Mouse (Mus musculus) retina, adult 2 months (tissue): ENCODE results near the gene Cfap99.

Source experiments
- DNase-seq: peaks from one replicate; pipeline ENCODE4 v3.0.0-alpha.2; 2012; ENCODE audit warnings: low read depth, low spot score

Cfap99 gene

GRCm38 (mm10) chr5:34278058-34278457 lies 10.3 kb upstream of the Cfap99 start:
- DNase-seq = no peak

GRCm38 (mm10) chr5:34279214-34279613 lies 9.2 kb upstream of the Cfap99 start:
- no peak for DNase-seq

- no peak for DNase-seq
Measured at GRCm38 (mm10) chr5:34280976-34281375, 7.4 kb upstream of the Cfap99 start.

GRCm38 (mm10) chr5:34283355-34283754 lies 5.0 kb upstream of the Cfap99 start:
- no peak for DNase-seq

- peak; percentile 67 for DNase-seq
Measured at GRCm38 (mm10) chr5:34284156-34284750, 4.1 kb upstream of the Cfap99 start.

DNA sequence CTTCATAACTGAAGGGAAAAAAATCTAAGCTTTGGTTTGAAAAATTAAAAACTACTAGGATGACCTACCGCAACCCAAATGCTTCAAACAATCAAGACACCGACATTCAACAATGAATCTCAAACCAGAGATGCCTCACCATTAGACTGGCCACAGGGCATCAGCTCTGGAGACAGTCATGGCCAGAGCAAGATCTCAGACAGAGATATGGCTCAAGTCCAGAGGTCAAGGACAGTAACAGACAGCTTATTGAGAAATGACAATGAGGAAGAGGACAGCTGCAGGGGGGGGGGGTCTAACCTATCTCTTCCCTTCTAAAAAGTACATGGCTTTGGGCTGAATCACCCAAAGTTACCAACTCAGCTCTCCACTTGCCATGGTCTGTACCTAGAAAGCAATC lies 3.1 kb upstream of the Cfap99 start:
- DNase-seq = no peak

GRCm38 (mm10) chr5:34286516-34286915 lies 1.9 kb upstream of the Cfap99 start:
- DNase-seq = no peak

- no peak for DNase-seq
Measured at GRCm38 (mm10) chr5:34287001-34287837, 1.2 kb upstream of the Cfap99 start.

DNA sequence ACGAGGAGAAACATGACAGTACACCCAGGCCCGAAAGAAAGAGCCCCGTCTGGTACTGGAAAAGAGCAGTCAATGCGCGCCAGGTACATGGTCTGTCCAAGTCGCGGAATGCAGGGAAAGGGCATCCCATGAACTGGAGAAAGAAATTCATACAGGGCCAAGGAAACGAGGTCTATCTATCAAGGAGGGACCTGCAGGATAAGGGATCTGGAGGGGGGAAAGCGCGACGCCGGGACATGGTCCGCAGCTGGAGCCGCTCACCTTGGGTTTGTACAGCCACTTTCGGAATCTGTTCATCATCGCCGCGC lies 608 bp upstream of the Cfap99 start:
- no peak for DNase-seq

DNA sequence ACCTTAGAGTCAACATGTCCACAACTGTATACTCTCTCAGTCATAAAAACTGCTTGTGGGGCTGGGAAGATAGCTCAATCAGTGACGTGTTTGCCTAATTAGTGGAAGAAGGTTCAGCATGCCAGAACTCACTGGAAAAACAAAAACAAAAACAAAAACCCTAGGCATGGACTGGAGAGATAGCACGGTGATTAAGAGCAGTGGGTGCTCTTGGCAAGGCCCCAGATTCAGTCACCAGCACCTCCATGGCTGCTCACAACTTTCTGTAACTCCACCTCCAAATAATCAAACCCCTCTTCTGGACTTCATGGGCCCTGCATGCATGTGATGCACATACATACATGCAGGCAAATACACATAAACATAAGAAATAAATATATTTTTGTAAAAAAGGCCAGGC lies 886 bp downstream of the Cfap99 start:
- DNase-seq = no peak

DNA sequence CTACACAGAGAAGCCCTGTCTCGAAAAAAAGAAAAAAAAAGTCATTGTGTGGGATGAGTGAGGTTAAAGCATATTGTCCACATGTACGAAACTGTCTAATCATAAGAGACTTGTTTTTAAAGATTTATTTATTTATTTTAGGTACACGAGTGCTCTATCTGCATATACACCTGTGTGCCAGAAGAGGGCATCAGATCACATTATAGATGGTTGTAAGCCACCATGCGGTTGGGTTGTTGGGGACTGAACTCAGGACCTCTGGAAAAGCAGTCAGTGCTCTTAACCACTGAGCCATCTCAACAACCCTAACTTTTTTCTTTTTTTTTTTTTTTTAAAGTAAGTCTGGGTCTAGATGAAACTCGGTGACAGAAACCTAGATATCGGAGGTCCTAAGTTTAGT lies 5.0 kb downstream of the Cfap99 start:
- DNase-seq = no peak

- DNase-seq = no peak
Measured at GRCm38 (mm10) chr5:34294696-34295095, 6.3 kb downstream of the Cfap99 start.

DNA sequence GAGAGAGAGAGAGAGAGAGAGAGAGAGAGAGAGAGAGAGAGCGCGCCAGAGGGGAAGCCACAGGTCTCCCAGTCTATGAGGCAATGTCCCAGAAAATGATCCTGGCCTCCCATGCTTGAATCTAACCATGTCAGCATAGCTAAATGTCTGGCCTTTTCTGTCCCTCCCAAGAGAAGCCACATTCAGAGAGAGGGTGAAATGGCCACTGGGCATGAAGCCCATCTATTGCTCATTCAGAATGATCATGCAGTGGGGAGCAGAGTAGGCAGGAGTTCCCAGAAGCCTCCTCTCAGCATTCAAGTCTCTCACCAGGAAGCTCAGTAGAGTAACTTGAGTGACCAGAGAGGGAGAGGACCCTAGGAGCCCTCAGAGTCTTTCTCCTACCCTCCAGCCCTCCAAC lies 6.7 kb downstream of the Cfap99 start:
- no peak for DNase-seq

DNA sequence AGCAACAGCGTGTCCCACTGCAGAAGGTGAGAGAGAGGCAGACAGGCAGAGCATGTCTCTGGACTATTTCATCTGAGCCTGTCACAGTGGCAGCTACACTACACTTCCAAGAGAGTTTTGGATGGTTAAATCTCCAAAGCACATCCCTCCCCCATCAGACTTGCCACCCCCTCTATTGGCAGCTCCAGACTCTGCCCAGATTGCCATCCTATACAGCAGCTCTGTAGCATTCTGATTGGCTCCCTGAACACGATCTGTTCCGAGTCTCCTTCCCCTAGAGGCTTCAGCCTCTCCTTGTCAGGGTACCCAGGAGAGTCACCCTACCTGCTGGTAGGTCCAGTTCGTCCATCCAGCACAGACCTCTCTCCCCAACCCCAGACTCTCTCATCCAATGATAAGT lies 9.7 kb downstream of the Cfap99 start:
- DNase-seq = no peak

GRCm38 (mm10) chr5:34298937-34299535 lies 10.6 kb downstream of the Cfap99 start:
- DNase-seq = no peak

- no peak for DNase-seq
Measured at GRCm38 (mm10) chr5:34302377-34302776, 14.0 kb downstream of the Cfap99 start.

- no peak for DNase-seq
Measured at GRCm38 (mm10) chr5:34309016-34309415, 20.6 kb downstream of the Cfap99 start.

- no peak for DNase-seq
Measured at GRCm38 (mm10) chr5:34319491-34320034, 31.2 kb downstream of the Cfap99 start.

GRCm38 (mm10) chr5:34321236-34321635 lies 32.8 kb downstream of the Cfap99 start:
- no peak for DNase-seq

DNA sequence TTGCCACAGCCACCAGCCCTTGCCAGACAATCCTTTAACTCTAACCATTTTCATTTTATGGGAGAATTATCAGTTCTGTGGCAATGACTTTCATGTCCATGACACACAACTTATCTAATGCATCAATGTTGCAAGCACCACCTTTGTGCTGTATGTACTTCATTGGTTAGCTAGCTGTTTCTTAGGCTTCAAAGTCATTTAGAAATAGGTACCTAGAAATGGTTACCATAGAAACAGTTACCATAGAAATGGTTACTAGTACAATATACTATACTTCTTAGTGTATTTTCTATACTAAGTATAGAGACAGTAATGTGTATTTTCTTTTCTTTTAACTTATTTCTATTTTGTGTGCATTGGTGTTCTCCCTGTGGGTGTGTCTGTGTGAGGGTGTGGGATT lies 36.9 kb downstream of the Cfap99 start:
- DNase-seq = no peak

DNA sequence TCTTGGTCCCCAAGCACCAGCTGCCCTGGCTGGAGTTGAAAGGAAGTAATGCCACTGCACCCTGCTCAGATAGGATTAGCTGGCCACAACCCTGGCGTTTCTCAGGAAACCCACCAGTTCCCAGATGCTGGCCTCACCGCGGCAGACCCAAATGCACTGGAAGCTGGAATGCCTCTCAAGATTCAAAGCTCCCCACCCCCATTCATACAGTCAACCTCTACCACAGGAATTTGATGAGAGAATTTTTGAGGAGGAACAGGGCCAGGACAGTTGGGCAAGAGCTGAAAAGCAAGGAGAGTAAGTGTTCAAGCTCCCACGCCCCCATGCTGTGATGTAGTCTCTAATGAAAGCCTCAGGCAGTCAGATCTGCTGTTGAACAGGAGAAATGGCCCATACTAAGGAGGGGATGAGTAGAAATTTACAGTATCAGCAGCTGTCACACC lies 37.9 kb downstream of the Cfap99 start:
- no peak for DNase-seq

GRCm38 (mm10) chr5:34326875-34327576 lies 38.6 kb downstream of the Cfap99 start:
- DNase-seq = no peak
